Mouse (Mus musculus) limb, embryonic 12.5 days (tissue): Measurements from ENCODE around the gene Mbtps1. TPM values are rescaled to one million over a fixed set of nuclear protein-coding genes. Genes with fewer than 3 reads are reported as not detected.

Source experiments
- ATAC-seq: fragments of 200-750 bp; cut with Nextera tagmentation; 2 replicates; pipeline ENCODE4 v1.8.0; 2017; ENCODE audit warnings: low read depth, moderate TSS enrichment; ENCODE audit not compliant: insufficient number of reproducible peaks, insufficient read depth, low FRiP score, low TSS enrichment
- H3K27ac ChIP-seq: fragments of 300-500 bp; sonication (generic); 2 replicates; pipeline ENCODE4 v1.5.1; 2016; ENCODE audit warnings: mild to moderate bottlenecking, moderate library complexity
- H3K27me3 ChIP-seq: fragments of 300-500 bp; sonication (generic); 2 replicates; pipeline ENCODE4 v1.6.1; 2016; ENCODE audit warnings: mild to moderate bottlenecking, moderate library complexity
- H3K36me3 ChIP-seq: fragments of 300-500 bp; sonication (generic); 2 replicates; pipeline ENCODE4 v1.6.1; 2016; ENCODE audit warnings: mild to moderate bottlenecking, moderate library complexity
- H3K4me1 ChIP-seq: fragments of 300-500 bp; sonication (generic); replicated peaks from 2 replicates; pipeline ENCODE4 v1.6.1; 2016
- H3K4me2 ChIP-seq: fragments of 300-500 bp; sonication (generic); 2 replicates; pipeline ENCODE4 v1.6.1; 2016; ENCODE audit warnings: mild to moderate bottlenecking, moderate library complexity
- H3K4me3 ChIP-seq: fragments of 300-500 bp; sonication (generic); replicated peaks from 2 replicates; pipeline ENCODE4 v1.5.1; 2016; ENCODE audit warnings: mild to moderate bottlenecking
- H3K9ac ChIP-seq: fragments of 300-500 bp; sonication (generic); replicated peaks from 2 replicates; pipeline ENCODE4 v1.6.1; 2016; ENCODE audit warnings: mild to moderate bottlenecking, moderate library complexity
- H3K9me3 ChIP-seq: fragments of 300-500 bp; sonication (generic); 2 replicates; pipeline ENCODE4 v1.6.1; 2016; ENCODE audit warnings: mild to moderate bottlenecking, moderate library complexity
- WGBS: fragments of 180-500 bp; shearing (Covaris S2); methylation state at CpG from one replicate; pipeline ENCODE4 v1.1.7; 2016; 5-methylcytosine and 5-hydroxymethylcytosine counted together
- polyA plus RNA-seq: library from polyadenylated mRNA; unstranded; fragments of >200 nt; fragmentation: Nextera tagmentation; extraction: Ambion mirVana; gene quantifications from 2 replicates; pipeline ENCODE4 v1.2.1, GENCODE M21; 2016

Gene Mbtps1
- polyA plus RNA-seq: 140 and 147 TPM in 2 replicates

- Histone ChIP-seq H3K9ac (peak within 1 kb of the TSS; percentile 87), H3K27ac (peak within 1 kb of the TSS; percentile 92), H3K4me1 (peaks cover 30% of the 10 kb centered on the region), H3K4me2 (peak within 1 kb of the TSS; percentile 72), H3K9me3 (no peaks in the 10 kb centered on the region), H3K27me3 (no peaks in the 10 kb centered on the region), H3K4me3 (peak within 1 kb of the TSS; percentile 86), H3K36me3 (peaks cover 32% of the 10 kb centered on the region)
- 6% methylated on average over 63 of the region's 63 CpGs for WGBS
- ATAC-seq: peak; percentile 89
Measured at GRCm38 (mm10) chr8:119558603-119559401, at the start of gene Mbtps1. Gene Mbtps1 (minus strand): TSS chr8:119558735.

- no peak for ATAC-seq
- no peak overlapping the region for H3K27ac ChIP-seq
- 82% methylated on average over 2 of the region's 2 CpGs for WGBS
Measured at GRCm38 (mm10) chr8:119606224-119606623, 47.7 kb upstream of the Mbtps1 start.

GRCm38 (mm10) chr8:119604996-119605395, 46.5 kb upstream of the Mbtps1 start, which contains the start of gene Taf1c:
Gene Taf1c (minus strand): TSS chr8:119605222.
- Histone ChIP-seq H3K9me3 (peaks cover 5% of the 10 kb centered on the region), H3K27ac (no peak within 1 kb of the TSS), H3K4me1 (peaks cover 10% of the 10 kb centered on the region), H3K4me3 (peak within 1 kb of the TSS; percentile 72), H3K27me3 (no peaks in the 10 kb centered on the region), H3K9ac (peak within 1 kb of the TSS; percentile 70), H3K36me3 (peaks cover 29% of the 10 kb centered on the region), H3K4me2 (peak within 1 kb of the TSS; percentile 82)
- under 1% methylated on average over 23 of the region's 23 CpGs for WGBS
- ATAC-seq: peak; percentile 67

More at GRCm38 (mm10) chr8:119606224-119606623, 47.7 kb upstream of the Mbtps1 start:
- Histone ChIP-seq H3K4me1 (peaks cover 10% of the 10 kb centered on the region), H3K27me3 (no peaks in the 10 kb centered on the region), H3K9me3 (peaks cover 5% of the 10 kb centered on the region), H3K9ac (no peak overlapping the region), H3K36me3 (peaks cover 17% of the 10 kb centered on the region), H3K4me2 (no peak overlapping the region), H3K4me3 (no peak overlapping the region)

- H3K27ac ChIP-seq: no peak overlapping the region
Measured at GRCm38 (mm10) chr8:119604398-119604803, 45.9 kb upstream of the Mbtps1 start.

GRCm38 (mm10) chr8:119603771-119604170, 45.2 kb upstream of the Mbtps1 start:
- H3K4me2 ChIP-seq: peak overlapping the region; percentile 82
- H3K9ac ChIP-seq: peak overlapping the region; percentile 70
- peak overlapping the region; percentile 72 for H3K4me3 ChIP-seq
- H3K4me1 ChIP-seq: peaks cover 10% of the 10 kb centered on the region
- H3K27me3 ChIP-seq: no peaks in the 10 kb centered on the region
- 88% methylated on average over 4 of the region's 4 CpGs for WGBS
- H3K36me3 ChIP-seq: peaks cover 41% of the 10 kb centered on the region
- ATAC-seq: no peak
- peaks cover under 1% of the 10 kb centered on the region; the same call in 1 of the 2 replicates for H3K9me3 ChIP-seq
- no peak overlapping the region for H3K27ac ChIP-seq

More at GRCm38 (mm10) chr8:119604398-119604803, 45.9 kb upstream of the Mbtps1 start:
- H3K27me3 ChIP-seq: no peaks in the 10 kb centered on the region
- ATAC-seq: no peak
- H3K9ac ChIP-seq: peak overlapping the region; percentile 70
- H3K4me2 ChIP-seq: peak overlapping the region; percentile 82
- peaks cover 10% of the 10 kb centered on the region for H3K4me1 ChIP-seq
- WGBS: 44% methylated on average over 12 of the region's 12 CpGs
- H3K36me3 ChIP-seq: peaks cover 35% of the 10 kb centered on the region
- H3K9me3 ChIP-seq: peaks cover 5% of the 10 kb centered on the region
- peak overlapping the region; percentile 72 for H3K4me3 ChIP-seq

GRCm38 (mm10) chr8:119591456-119591855, 32.9 kb upstream of the Mbtps1 start:
- 88% methylated on average over 7 of the region's 7 CpGs for WGBS
- no peaks in the 10 kb centered on the region for H3K9me3 ChIP-seq
- no peak overlapping the region for H3K4me2 ChIP-seq
- H3K9ac ChIP-seq: no peak overlapping the region
- no peak for ATAC-seq
- H3K4me1 ChIP-seq: peaks cover 3% of the 10 kb centered on the region; the same call in 1 of the 2 replicates
- H3K4me3 ChIP-seq: no peak overlapping the region
- H3K27me3 ChIP-seq: 0 out of 2 replicates have a peak, but pooled peaks cover 2% of the 10 kb centered on the region
- no peak overlapping the region for H3K27ac ChIP-seq
- H3K36me3 ChIP-seq: peaks cover 5% of the 10 kb centered on the region; the same call in 1 of the 2 replicates

- Histone ChIP-seq H3K27me3 (peaks cover 11% of the 10 kb centered on the region), H3K9me3 (no peaks in the 10 kb centered on the region), H3K27ac (no peak overlapping the region), H3K4me1 (peaks cover 8% of the 10 kb centered on the region), H3K9ac (no peak overlapping the region), H3K4me3 (no peak overlapping the region), H3K4me2 (no peak overlapping the region), H3K36me3 (no peaks in the 10 kb centered on the region)
- WGBS: 81% methylated on average over 14 of the region's 14 CpGs
- no peak for ATAC-seq
Measured at GRCm38 (mm10) chr8:119590348-119590747, 31.8 kb upstream of the Mbtps1 start.

GRCm38 (mm10) chr8:119588844-119589243, 30.3 kb upstream of the Mbtps1 start:
- Histone ChIP-seq H3K27ac (no peak overlapping the region), H3K36me3 (no peaks in the 10 kb centered on the region), H3K4me2 (no peak overlapping the region), H3K4me1 (peaks cover 8% of the 10 kb centered on the region), H3K9me3 (no peaks in the 10 kb centered on the region), H3K4me3 (no peak overlapping the region), H3K9ac (no peak overlapping the region), H3K27me3 (peaks cover 15% of the 10 kb centered on the region)
- 24% methylated on average over 10 of the region's 10 CpGs for WGBS
- ATAC-seq: no peak

- Histone ChIP-seq H3K9me3 (no peaks in the 10 kb centered on the region), H3K27me3 (peaks cover 15% of the 10 kb centered on the region), H3K27ac (no peak overlapping the region), H3K9ac (no peak overlapping the region), H3K36me3 (no peaks in the 10 kb centered on the region), H3K4me1 (peaks cover 8% of the 10 kb centered on the region), H3K4me3 (no peak overlapping the region), H3K4me2 (no peak overlapping the region)
- 64% methylated on average over 4 of the region's 4 CpGs for WGBS
- no peak for ATAC-seq
Measured at GRCm38 (mm10) chr8:119588321-119588720, 29.8 kb upstream of the Mbtps1 start.

- Histone ChIP-seq H3K27me3 (peaks cover 21% of the 10 kb centered on the region), H3K9ac (no peak overlapping the region; the same call in 1 of the 2 replicates), H3K36me3 (no peaks in the 10 kb centered on the region), H3K9me3 (no peaks in the 10 kb centered on the region), H3K27ac (no peak overlapping the region), H3K4me3 (peak overlapping the region; percentile 38), H3K4me2 (peak overlapping the region; percentile 63), H3K4me1 (peaks cover 8% of the 10 kb centered on the region)
- ATAC-seq: no peak
- WGBS: 14% methylated on average over 21 of the region's 24 CpGs
Measured at GRCm38 (mm10) chr8:119585901-119586300, 27.4 kb upstream of the Mbtps1 start.

GRCm38 (mm10) chr8:119580441-119581161, 22.1 kb upstream of the Mbtps1 start:
- ATAC-seq: no peak
- WGBS: 74% methylated on average over 5 of the region's 5 CpGs
- peaks cover 51% of the 10 kb centered on the region for H3K27me3 ChIP-seq

More at GRCm38 (mm10) chr8:119580441-119581161, 22.1 kb upstream of the Mbtps1 start:
- H3K4me3 ChIP-seq: no peak overlapping the region
- H3K9me3 ChIP-seq: no peaks in the 10 kb centered on the region
- no peaks in the 10 kb centered on the region for H3K36me3 ChIP-seq
- H3K9ac ChIP-seq: no peak overlapping the region
- no peak overlapping the region for H3K4me2 ChIP-seq
- H3K27ac ChIP-seq: no peak overlapping the region
- H3K4me1 ChIP-seq: no peaks in the 10 kb centered on the region
